Mouse (Mus musculus): Measurements from ENCODE around the gene Ntng2.

Gene Ntng2

DNA sequence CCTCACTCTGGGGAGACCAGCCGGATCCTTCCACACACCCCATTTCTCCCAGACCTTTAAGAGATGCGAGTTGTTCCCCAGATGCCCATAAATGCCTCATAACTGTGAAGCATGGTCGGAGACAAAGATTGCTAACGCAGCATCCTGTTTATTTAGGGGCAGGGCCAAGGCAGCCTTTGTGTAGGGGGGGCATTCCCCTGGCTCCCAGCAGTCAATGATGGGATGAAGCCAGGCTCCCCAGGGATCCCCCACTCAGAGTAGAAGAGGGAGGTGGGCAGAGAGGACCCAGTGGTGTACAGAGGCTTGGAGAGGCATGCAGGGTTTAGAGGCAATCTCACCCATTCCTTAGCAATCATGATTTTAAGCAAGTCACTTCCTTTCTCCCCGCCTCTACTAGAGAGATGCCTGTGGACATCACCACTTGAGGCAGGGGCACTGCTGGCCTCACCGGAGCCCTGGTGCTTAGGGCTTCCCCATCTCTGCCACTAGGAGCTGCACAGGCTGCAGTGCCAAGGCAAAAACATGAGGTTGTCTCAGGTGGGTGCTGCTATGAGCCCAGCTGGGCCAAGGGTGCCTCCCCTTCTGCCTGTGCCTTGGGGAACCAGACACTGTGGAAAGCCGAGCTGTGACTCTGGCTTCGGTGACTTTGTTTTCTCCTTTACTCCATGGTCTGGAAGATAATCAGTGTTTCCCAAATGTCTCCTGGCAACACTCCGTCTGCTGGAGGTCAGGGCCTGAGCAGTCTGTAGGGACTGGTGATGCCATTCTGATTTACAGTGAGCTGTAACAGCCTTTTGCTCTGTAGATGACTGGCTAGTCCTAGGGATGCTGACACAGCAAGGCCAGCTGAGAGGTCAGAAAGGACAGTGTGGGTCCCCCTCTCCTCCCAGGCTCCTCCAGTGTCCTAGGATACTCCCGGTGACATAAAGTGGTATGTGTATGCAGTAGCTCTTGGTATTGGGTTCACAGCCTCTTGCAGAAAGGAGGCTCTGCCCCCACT is 61.3 kb downstream of the Ntng2 start:
- no peak for DNase-seq (ENCODE audit: low read depth, low spot score)

DNA sequence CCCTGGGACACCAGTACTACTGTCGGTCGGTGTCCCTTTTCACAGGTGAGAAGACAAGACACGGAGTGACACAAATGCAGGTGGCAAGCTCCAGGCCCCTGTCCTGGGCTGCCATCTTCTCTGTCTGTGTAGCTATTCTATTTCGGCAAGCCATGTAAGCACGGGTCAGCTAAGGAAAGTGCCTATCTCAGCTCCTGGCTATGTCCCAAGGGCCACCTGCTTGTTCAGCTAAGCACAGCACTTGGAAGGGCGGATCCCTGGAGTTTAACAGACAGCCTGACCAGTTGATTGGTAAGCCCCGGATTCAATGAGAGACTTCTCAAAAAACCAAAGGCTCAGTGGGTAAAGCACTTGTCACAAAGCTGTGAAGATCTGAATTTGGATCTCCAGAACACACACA is 62.4 kb downstream of the Ntng2 start:
- no peak for DNase-seq (ENCODE audit: low read depth, low spot score)

DNA sequence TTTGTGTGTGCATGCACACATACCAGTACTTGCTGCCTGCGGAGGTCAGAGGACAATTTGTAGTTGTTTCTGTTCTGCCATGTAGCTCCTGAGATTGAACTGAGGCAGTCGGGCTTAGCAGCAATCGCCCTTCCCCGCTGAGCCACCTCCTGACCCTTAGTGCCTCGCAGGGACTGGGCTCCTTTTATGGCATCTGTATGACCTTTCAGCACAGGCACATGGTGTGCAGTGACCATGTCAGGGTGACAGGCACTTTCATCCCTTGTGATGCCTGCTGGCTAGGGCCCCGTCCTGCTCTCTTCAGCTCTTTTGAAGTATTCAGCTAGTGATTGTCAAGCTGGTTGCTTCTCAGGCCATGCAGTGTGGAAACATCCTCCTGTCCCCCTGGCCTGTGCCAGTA is 66.6 kb downstream of the Ntng2 start:
- no peak for DNase-seq (ENCODE audit: low read depth, low spot score)

DNA sequence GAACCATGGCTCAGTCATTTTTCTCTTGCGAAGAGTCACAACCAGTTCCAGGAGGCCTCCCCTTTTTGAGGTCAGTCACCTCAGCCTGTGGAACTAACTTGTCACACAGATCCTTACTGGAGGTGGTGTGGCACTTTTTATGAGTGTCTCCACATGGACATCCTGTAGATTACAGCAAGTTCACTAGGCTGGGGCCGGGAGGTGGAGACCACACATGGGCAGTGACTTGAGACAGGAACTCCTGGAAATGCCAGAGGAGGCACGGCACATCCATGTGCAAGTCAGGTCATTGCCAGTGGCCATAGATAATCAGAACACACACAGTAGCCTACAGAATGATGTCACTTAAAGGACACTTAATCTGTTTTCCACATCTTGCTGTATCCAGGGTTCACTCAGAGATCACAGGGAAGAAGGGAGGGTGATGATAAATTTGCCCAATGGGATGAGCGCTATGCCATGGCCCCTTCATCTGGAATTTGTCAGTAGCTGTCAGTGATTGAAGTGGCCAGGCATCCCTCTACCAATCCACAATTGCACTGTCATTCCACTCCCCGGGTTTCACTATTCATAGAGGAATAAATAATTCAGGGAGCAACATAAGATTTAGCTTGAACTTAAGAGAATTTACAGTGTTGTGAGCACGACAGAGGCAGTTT is 69.4 kb downstream of the Ntng2 start:
- no peak for DNase-seq (ENCODE audit: low read depth, low spot score)

DNA sequence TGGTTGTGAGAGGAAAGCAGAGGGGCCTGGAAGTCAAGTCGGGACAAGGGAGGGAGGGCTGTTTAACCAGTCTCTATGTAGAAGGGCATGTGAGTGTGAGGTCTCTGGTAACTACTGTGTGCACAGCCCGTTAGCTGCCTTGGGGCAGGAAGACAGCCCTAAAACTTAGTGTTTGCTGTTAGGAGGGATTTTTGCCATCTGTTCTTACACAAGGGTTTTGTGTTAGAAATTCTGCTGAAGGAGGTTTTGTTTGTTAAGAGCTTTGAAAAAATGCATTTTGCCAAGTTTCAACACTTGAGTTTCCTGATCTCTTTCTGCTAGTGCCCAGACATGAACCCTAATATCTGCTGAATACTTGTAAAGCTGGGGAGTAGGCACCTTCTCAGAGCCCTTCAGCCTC is 71.7 kb downstream of the Ntng2 start:
- no peak for DNase-seq (ENCODE audit: low read depth, low spot score)

DNA sequence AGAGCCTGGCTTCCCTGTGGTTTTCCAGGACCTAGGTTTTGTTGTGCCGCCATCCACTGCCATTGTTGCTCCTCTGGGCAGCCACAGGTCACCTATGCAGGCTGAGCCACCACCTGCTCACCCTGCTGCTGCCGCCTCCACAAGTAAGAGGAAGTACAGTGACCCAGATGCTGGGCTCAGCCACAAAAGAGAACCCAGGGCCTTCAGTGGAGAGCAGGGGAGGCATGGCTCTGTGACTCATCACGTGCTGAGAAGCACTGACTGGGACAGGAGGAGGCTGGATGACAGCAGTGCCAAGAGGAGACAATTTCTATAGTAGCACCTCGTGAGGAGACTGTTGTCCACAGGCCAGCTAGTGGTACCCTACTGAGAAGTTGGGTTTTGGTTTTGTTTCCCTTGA is 73.0 kb downstream of the Ntng2 start:
- DNase-seq (ENCODE audit: low read depth, low spot score) = no peak

DNA sequence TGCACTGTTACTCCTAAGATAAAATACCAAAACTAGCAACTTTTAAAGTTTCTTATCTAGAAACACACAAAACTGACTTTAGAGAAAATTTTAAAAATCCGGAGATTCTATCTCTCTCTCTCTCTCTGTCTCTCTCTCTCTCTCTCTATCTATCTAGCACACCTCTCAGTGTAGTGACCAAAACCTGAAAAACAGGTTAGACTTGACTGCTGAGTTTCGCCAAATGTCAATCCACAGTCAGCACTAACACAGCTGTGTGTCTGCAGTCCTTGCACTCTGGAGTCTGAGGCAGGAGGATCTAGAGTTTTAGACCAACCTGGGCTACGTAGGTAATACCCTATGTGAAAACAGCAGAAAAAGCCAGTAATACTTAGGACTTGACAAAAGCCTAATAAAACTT is 77.9 kb downstream of the Ntng2 start:
- DNase-seq (ENCODE audit: low read depth, low spot score) = no peak

DNA sequence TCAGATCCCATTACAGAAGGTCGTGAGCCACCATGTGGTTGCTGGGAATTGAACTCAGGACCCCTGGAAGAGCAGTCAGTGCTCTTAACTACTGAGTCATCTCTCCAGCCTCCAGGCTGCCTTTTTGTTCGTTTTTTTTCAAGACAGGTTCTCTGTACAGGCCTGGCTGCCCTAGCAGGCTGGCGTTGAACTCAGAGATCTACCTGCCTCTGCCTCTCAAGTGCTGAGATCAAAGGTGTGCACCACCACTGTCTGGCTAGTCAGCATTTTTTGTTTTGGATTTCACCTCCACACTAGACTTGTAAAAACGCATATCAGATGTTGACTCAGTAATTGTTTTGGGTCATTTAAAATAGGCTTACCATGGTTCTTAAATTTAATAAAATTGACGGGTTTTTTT is 84.7 kb downstream of the Ntng2 start:
- no peak for DNase-seq (ENCODE audit: low read depth, low spot score)

DNA sequence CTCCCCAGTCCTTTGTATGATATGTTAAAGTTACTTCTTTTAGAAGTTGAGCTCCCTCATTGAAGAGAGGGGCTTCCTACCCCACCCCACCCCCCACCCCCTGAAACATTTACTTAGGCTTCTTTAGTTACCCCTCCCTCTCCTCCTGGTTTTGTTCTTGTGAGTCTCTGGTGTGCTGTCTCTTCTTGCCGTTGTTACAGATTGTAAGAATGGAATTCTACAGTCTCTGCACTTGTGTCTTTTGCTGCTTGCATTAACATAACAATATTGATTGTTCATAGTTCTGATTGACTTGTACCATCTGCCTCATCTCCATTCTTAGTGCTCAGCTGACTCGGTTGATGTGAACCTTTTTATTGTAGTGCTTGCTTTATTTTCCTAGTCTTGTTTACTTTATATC is 100.9 kb downstream of the Ntng2 start:
- DNase-seq (ENCODE audit: low read depth, low spot score) = no peak
